Mouse (Mus musculus) cerebellum, adult 2 months (tissue): ENCODE results near the gene Asz1. TPM values are rescaled to one million over a fixed set of nuclear protein-coding genes. Genes with fewer than 3 reads are reported as not detected.

Experiments
- DNase-seq, 2 experiments: peaks; one replicate each; pipeline ENCODE4 v3.0.0; 2021
- H3K27ac ChIP-seq: fragments of 200-500 bp; 2 replicates; pipeline ENCODE4 v1.5.1; 2012; ENCODE audit warnings: low read length, control low read depth, inconsistent platforms; ENCODE audit not compliant: insufficient read depth
- H3K27me3 ChIP-seq: fragments of 200-500 bp; 2 replicates; pipeline ENCODE4 v1.6.1; 2012; ENCODE audit warnings: inconsistent platforms, mild to moderate bottlenecking, low read length, moderate library complexity; ENCODE audit not compliant: control insufficient read depth, insufficient read depth
- H3K4me1 ChIP-seq: fragments of 200-500 bp; 2 replicates; pipeline ENCODE4 v1.6.1; 2011; ENCODE audit warnings: low read length; ENCODE audit not compliant: control insufficient read depth, insufficient read depth
- H3K4me3 ChIP-seq: fragments of 200-500 bp; replicated peaks from 2 replicates; pipeline ENCODE3; 2011; ENCODE audit warnings: mild to moderate bottlenecking, low read depth, low read length, control low read depth; ENCODE audit not compliant: insufficient read depth
- CTCF ChIP-seq: fragments of 200-500 bp; IDR thresholded peaks from 2 replicates; pipeline ENCODE4 v1.5.1; 2011; ENCODE audit warnings: low read depth, mild to moderate bottlenecking, control low read depth, low read length, moderate library complexity, borderline replicate concordance; ENCODE audit not compliant: insufficient read depth
- POLR2A ChIP-seq: fragments of 200-500 bp; IDR thresholded peaks from 2 replicates; pipeline ENCODE4 v1.6.1; 2011; ENCODE audit warnings: low read length, control low read depth, borderline replicate concordance; ENCODE audit not compliant: insufficient read depth
- WGBS: fragments of 180-500 bp; shearing (Covaris S2); methylation state at CpG from one replicate; pipeline ENCODE4 v1.1.7; 2018; 5-methylcytosine and 5-hydroxymethylcytosine counted together
- polyA plus RNA-seq: library from polyadenylated mRNA; depleted of rRNA; stranded (reverse); fragments of >200 nt; gene quantifications from 2 replicates; pipeline ENCODE4 v1.2.3, GENCODE M21; 2012; rRNA removed

Gene Asz1
- polyA plus RNA-seq: not detected in 2 replicates

- Histone ChIP-seq H3K27me3 (no peaks in the 10 kb centered on the region), H3K4me3 (no peak within 1 kb of the TSS), H3K27ac (no peak within 1 kb of the TSS), H3K4me1 (no peaks in the 10 kb centered on the region)
- 96% methylated on average over 22 of the region's 22 CpGs for WGBS
- no peak for DNase-seq
- TF ChIP-seq POLR2A (no peak), CTCF (no peak)
These were observed at the start of gene Asz1 for GRCm38 (mm10) chr6:18108934-18109333. Gene Asz1 (minus strand): TSS chr6:18109061.

- Histone ChIP-seq H3K27me3 (no peaks in the 10 kb centered on the region), H3K27ac (no peak overlapping the region), H3K4me1 (no peaks in the 10 kb centered on the region), H3K4me3 (no peak overlapping the region)
- DNase-seq: peak in 1 of 2 experiments; percentile 14
- 5% methylated on average over 4 of the region's 4 CpGs for WGBS
- TF ChIP-seq CTCF (no peak), POLR2A (no peak)
These were observed 44.2 kb upstream of the Asz1 start for GRCm38 (mm10) chr6:18153031-18153430.

- TF ChIP-seq CTCF: no peak
- no peak for TF ChIP-seq POLR2A
- Histone ChIP-seq H3K27ac (no peak overlapping the region), H3K4me1 (no peaks in the 10 kb centered on the region), H3K27me3 (no peaks in the 10 kb centered on the region), H3K4me3 (no peak overlapping the region)
- DNase-seq: no peak
- WGBS: 39% methylated on average over 1 of the region's 1 CpGs
These were observed 26.4 kb upstream of the Asz1 start for GRCm38 (mm10) chr6:18135246-18135645.

DNA sequence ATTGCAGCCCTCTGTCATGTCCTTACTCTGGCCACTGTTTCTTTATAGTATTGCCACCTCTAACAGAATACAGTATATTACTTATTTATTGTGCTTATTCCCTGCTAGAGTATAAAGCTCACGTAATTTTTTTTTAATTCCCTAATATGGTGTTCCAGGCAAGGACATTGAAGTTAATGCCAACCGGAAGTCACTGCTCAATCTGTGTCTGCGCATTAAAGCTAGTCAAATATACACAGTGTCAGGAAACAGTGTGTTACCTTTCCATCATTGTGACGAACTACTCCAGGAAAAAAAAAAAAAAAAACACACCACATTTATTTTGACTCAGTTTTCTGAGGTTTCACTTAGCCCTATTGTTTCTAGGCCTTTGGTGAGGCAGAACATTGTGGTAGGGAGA lies 19.2 kb upstream of the Asz1 start:
- WGBS: 82% methylated on average over 4 of the region's 4 CpGs
- Histone ChIP-seq H3K27ac (no peak overlapping the region), H3K27me3 (no peaks in the 10 kb centered on the region), H3K4me3 (no peak overlapping the region), H3K4me1 (no peaks in the 10 kb centered on the region)
- TF ChIP-seq POLR2A (no peak), CTCF (no peak)
- no peak for DNase-seq

DNA sequence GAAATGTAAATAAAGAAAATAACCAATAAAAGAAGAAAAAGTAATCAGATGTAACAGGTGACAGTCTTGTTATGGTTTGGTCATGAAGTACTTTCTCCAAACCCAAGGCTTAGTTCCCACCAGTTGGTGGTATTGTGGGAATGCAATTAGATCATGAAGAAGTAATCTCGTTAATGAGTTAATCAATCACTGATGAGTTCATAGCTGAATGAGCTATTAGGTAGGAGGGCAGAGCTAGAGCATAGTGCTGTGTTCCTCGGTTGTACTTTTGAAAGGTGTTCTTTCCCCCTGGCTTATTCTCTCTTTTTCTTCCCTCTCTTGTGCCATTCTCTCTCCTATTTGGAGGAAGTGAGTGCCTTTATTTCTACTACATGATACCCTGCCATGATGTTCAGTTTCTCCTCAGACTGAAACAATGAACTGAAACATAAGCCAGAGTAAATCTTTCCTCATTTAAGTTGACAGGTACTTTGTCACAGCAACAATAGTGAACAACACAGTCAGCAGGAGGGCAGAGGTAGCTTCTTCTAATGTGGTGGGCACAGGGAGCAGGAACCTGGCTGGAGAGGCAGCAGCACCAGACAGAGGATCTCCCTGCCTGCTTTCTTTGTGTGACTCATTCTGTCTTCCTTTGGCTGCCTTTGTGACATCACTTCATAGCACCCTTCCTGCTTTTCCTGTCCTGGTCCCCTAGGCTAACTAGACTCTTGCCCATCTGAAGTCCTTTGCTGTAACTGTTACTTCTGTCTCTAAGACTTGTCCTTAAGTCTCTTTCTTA lies 18.5 kb upstream of the Asz1 start:
- no peaks in the 10 kb centered on the region for H3K4me1 ChIP-seq
- H3K4me3 ChIP-seq: no peak overlapping the region
- WGBS: 77% methylated on average over 2 of the region's 2 CpGs
- H3K27me3 ChIP-seq: no peaks in the 10 kb centered on the region
- no peak for TF ChIP-seq POLR2A
- no peak for TF ChIP-seq CTCF
- no peak for DNase-seq
- no peak overlapping the region for H3K27ac ChIP-seq

- no peak overlapping the region for H3K4me3 ChIP-seq
- 94% methylated on average over 1 of the region's 1 CpGs for WGBS
- DNase-seq: no peak
- no peak overlapping the region for H3K27ac ChIP-seq
- no peaks in the 10 kb centered on the region for H3K27me3 ChIP-seq
- TF ChIP-seq POLR2A (no peak), CTCF (no peak)
- no peaks in the 10 kb centered on the region for H3K4me1 ChIP-seq
These were observed 12.0 kb downstream of the Asz1 start for GRCm38 (mm10) chr6:18096861-18097260.

- TF ChIP-seq CTCF: no peak
- TF ChIP-seq POLR2A: no peak
- Histone ChIP-seq H3K27me3 (no peaks in the 10 kb centered on the region), H3K4me1 (no peaks in the 10 kb centered on the region), H3K27ac (no peak overlapping the region), H3K4me3 (no peak overlapping the region)
- WGBS: 89% methylated on average over 5 of the region's 5 CpGs
- no peak for DNase-seq
These were observed 19.8 kb downstream of the Asz1 start for GRCm38 (mm10) chr6:18089098-18089497.

GRCm38 (mm10) chr6:18087160-18087804 lies 21.6 kb downstream of the Asz1 start:
- Histone ChIP-seq H3K4me1 (no peaks in the 10 kb centered on the region), H3K27me3 (no peaks in the 10 kb centered on the region), H3K4me3 (no peak overlapping the region), H3K27ac (no peak overlapping the region)
- DNase-seq: no peak
- 61% methylated on average over 5 of the region's 5 CpGs for WGBS
- no peak for TF ChIP-seq POLR2A
- no peak for TF ChIP-seq CTCF
